13 mouse cellular contexts compared by ENCODE assay signal in genomic region chr2:142335103-142335999, GRCm38 (mm10).
DNase-seq lines count a peak whose midpoint lies in the region; ATAC-seq and TF ChIP-seq lines count a peak whose summit lies in the region.
"Had no signal": no experiment of that assay in that cellular context is flagged by ENCODE, and none has a peak within 500 bp of the region (broad histone marks: within the 10 kb centered on the region; RNA-seq: fewer than 3 reads in every experiment).

No protein-coding gene starts in this region.

- H3K4me3 ChIP-seq in kidney, embryonic 14.5 days (ENCODE audit: low read length): no peak overlapping the region
- H3K4me3 ChIP-seq in kidney, adult 2 months (ENCODE audit: insufficient read depth, low read depth, low read length): no peak overlapping the region
- no peak overlapping the region for H3K4me3 ChIP-seq in embryonic facial prominence, embryonic 12.5 days
- no peak overlapping the region for H3K4me3 ChIP-seq in hindbrain, embryonic 13.5 days
- H3K4me3 ChIP-seq in neural tube, embryonic 11.5 days (ENCODE audit: low read depth, low read length): no peak overlapping the region
- H3K4me3 ChIP-seq: heart, embryonic 12.5 days; liver, embryonic 15.5 days had no signal

- H3K4me2 ChIP-seq in kidney, embryonic 14.5 days (replicated peaks; ENCODE audit: low read depth, low read length): peak overlapping the region; percentile 15; the same call in 1 of the 2 replicates
- H3K4me2 ChIP-seq in embryonic facial prominence, embryonic 12.5 days (replicated peaks): peak overlapping the region; percentile 30
- peak overlapping the region; percentile 45 for H3K4me2 ChIP-seq in hindbrain, embryonic 13.5 days
- H3K4me2 ChIP-seq in neural tube, embryonic 11.5 days (ENCODE audit: low read depth): no peak overlapping the region
- H3K4me2 ChIP-seq: liver, embryonic 15.5 days had no signal

- DNase-seq in kidney, adult 2 months: no peak
- DNase-seq in neural tube, embryonic 11.5 days (ENCODE audit: low spot score): no peak
- no peak for DNase-seq in B cell, adult 2 months
- no peak for DNase-seq in gastrocnemius, postnatal 4 days (ENCODE audit: low spot score in 2 of 2)
- no peak for DNase-seq in gastrocnemius, postnatal 25 days
- DNase-seq: adrenal gland, postnatal 14 days; cerebellum, adult 18-20 months had no signal

- 49% methylated on average over 10 of the region's 10 CpGs for WGBS in kidney, embryonic 14.5 days
- 58% methylated on average over 10 of the region's 10 CpGs for WGBS in kidney, adult 2 months
- WGBS in embryonic facial prominence, embryonic 12.5 days: 28% methylated on average over 10 of the region's 10 CpGs
- WGBS in hindbrain, embryonic 13.5 days: 19% methylated on average over 10 of the region's 10 CpGs
- WGBS in neural tube, embryonic 11.5 days: 35% methylated on average over 10 of the region's 10 CpGs

- no peaks in the 10 kb centered on the region for H3K27me3 ChIP-seq in kidney, embryonic 14.5 days (ENCODE audit: control insufficient read depth, insufficient read depth, low read length)
- no peaks in the 10 kb centered on the region for H3K27me3 ChIP-seq in kidney, adult 2 months (replicated peaks; ENCODE audit: control insufficient read depth, insufficient read depth, low read length)
- H3K27me3 ChIP-seq in embryonic facial prominence, embryonic 12.5 days: no peaks in the 10 kb centered on the region
- H3K27me3 ChIP-seq in hindbrain, embryonic 13.5 days: no peaks in the 10 kb centered on the region
- no peaks in the 10 kb centered on the region for H3K27me3 ChIP-seq in neural tube, embryonic 11.5 days (ENCODE audit: control insufficient read depth, insufficient read depth, low read length)
- H3K27me3 ChIP-seq: heart, embryonic 12.5 days; liver, embryonic 15.5 days had no signal

- H3K27ac ChIP-seq in kidney, embryonic 14.5 days (ENCODE audit: low read depth, low read length): no peak overlapping the region
- H3K27ac ChIP-seq in kidney, adult 2 months (ENCODE audit: insufficient read depth, low read depth, low read length): no peak overlapping the region
- no peak overlapping the region for H3K27ac ChIP-seq in embryonic facial prominence, embryonic 12.5 days
- H3K27ac ChIP-seq in hindbrain, embryonic 13.5 days: peak overlapping the region; percentile 74
- H3K27ac ChIP-seq in neural tube, embryonic 11.5 days (ENCODE audit: low read depth, low read length): no peak overlapping the region
- H3K27ac ChIP-seq: liver, embryonic 15.5 days had no signal

- no peaks in the 10 kb centered on the region for H3K36me3 ChIP-seq in kidney, embryonic 14.5 days (ENCODE audit: control insufficient read depth, insufficient read depth, low read length)
- no peaks in the 10 kb centered on the region for H3K36me3 ChIP-seq in kidney, adult 2 months (ENCODE audit: control insufficient read depth, insufficient read depth, low read length)
- no peaks in the 10 kb centered on the region for H3K36me3 ChIP-seq in embryonic facial prominence, embryonic 12.5 days
- H3K36me3 ChIP-seq in hindbrain, embryonic 13.5 days: no peaks in the 10 kb centered on the region
- H3K36me3 ChIP-seq in neural tube, embryonic 11.5 days (ENCODE audit: control insufficient read depth, insufficient read depth, low read length): no peaks in the 10 kb centered on the region
- H3K36me3 ChIP-seq: heart, embryonic 12.5 days; liver, embryonic 15.5 days had no signal

- no peaks in the 10 kb centered on the region for H3K4me1 ChIP-seq in kidney, embryonic 14.5 days (ENCODE audit: control insufficient read depth, insufficient read depth, low read length)
- H3K4me1 ChIP-seq in kidney, adult 2 months (ENCODE audit: control insufficient read depth, insufficient read depth, low read length): no peaks in the 10 kb centered on the region
- peaks cover 8% of the 10 kb centered on the region; the same call in 1 of the 2 replicates for H3K4me1 ChIP-seq in embryonic facial prominence, embryonic 12.5 days
- H3K4me1 ChIP-seq in hindbrain, embryonic 13.5 days (replicated peaks): peaks cover 22% of the 10 kb centered on the region
- peaks cover 7% of the 10 kb centered on the region for H3K4me1 ChIP-seq in neural tube, embryonic 11.5 days (ENCODE audit: control insufficient read depth, insufficient read depth, low read length)
- H3K4me1 ChIP-seq: liver, embryonic 15.5 days had no signal

- ATAC-seq in kidney, embryonic 14.5 days (ENCODE audit: low FRiP score, low TSS enrichment): no peak
- ATAC-seq in embryonic facial prominence, embryonic 12.5 days (ENCODE audit: insufficient number of reproducible peaks, insufficient read depth, low FRiP score, low TSS enrichment): peak; percentile 29; the same call in 1 of the 2 replicates
- ATAC-seq in hindbrain, embryonic 13.5 days (ENCODE audit: low FRiP score): peak; percentile 37; the same call in 1 of the 2 replicates
- ATAC-seq in neural tube, embryonic 11.5 days (ENCODE audit: insufficient read depth, low FRiP score, low TSS enrichment): peak; percentile 17; the same call in 1 of the 2 replicates
- ATAC-seq: intestine, postnatal 0 days had no signal

- no peak overlapping the region for H3K9ac ChIP-seq in kidney, embryonic 14.5 days (ENCODE audit: low read depth, low read length)
- H3K9ac ChIP-seq in embryonic facial prominence, embryonic 12.5 days: no peak overlapping the region
- no peak overlapping the region for H3K9ac ChIP-seq in hindbrain, embryonic 13.5 days
- no peak overlapping the region for H3K9ac ChIP-seq in neural tube, embryonic 11.5 days (ENCODE audit: low read length)
- H3K9ac ChIP-seq: heart, embryonic 12.5 days; liver, embryonic 15.5 days had no signal

- TF ChIP-seq CTCF in kidney, adult 2 months (conservative IDR thresholded peaks at IDR 0.05; ENCODE audit: insufficient read depth, insufficient read length, low read depth, low read length): no peak

- TF ChIP-seq POLR2A in kidney, adult 2 months (IDR thresholded peaks at IDR 0.05; ENCODE audit: low read depth, low read length): no peak

- no peaks in the 10 kb centered on the region for H3K9me3 ChIP-seq in kidney, embryonic 14.5 days (ENCODE audit: control insufficient read depth, low read length)
- H3K9me3 ChIP-seq in embryonic facial prominence, embryonic 12.5 days: no peaks in the 10 kb centered on the region
- no peaks in the 10 kb centered on the region for H3K9me3 ChIP-seq in hindbrain, embryonic 13.5 days
- no peaks in the 10 kb centered on the region for H3K9me3 ChIP-seq in neural tube, embryonic 11.5 days (ENCODE audit: control insufficient read depth, low read length)
- H3K9me3 ChIP-seq: heart, embryonic 12.5 days; liver, embryonic 15.5 days had no signal
